Mouse (Mus musculus) megakaryocyte, embryonic 14.5 days (primary cell): Measurements from ENCODE around the gene Nkx2-5. TPM values are rescaled to one million over a fixed set of nuclear protein-coding genes. Genes with fewer than 3 reads are reported as not detected.

Experiments
- H3K27me3 ChIP-seq: replicated peaks from 2 replicates; pipeline ENCODE3; 2012; ENCODE audit warnings: inconsistent platforms
- H3K36me3 ChIP-seq: replicated peaks from 2 replicates; pipeline ENCODE3; 2012; ENCODE audit warnings: low read length, inconsistent platforms, mixed read lengths
- H3K4me1 ChIP-seq: 2 replicates; pipeline ENCODE4 v1.6.1; 2012; ENCODE audit warnings: inconsistent platforms
- H3K4me3 ChIP-seq: replicated peaks from 2 replicates; pipeline ENCODE3; 2012; ENCODE audit warnings: moderate library complexity, mild to moderate bottlenecking, inconsistent platforms
- H3K9me3 ChIP-seq: 2 replicates; pipeline ENCODE4 v1.6.1; 2012; ENCODE audit warnings: inconsistent platforms
- FLI1 ChIP-seq: IDR thresholded peaks from 2 replicates; pipeline ENCODE4 v1.6.1; 2012; ENCODE audit warnings: low read length, inconsistent platforms, mixed read lengths
- GATA1 ChIP-seq: IDR thresholded peaks from 3 replicates; pipeline ENCODE4 v1.6.1; 2012; ENCODE audit warnings: mixed read lengths, low read length, inconsistent platforms, borderline replicate concordance
- polyA plus RNA-seq: library from polyadenylated mRNA; stranded (reverse); fragments of >175 nt; gene quantifications from 2 replicates; pipeline ENCODE4 v1.2.3, GENCODE M21; 2012; ENCODE audit warnings: low replicate concordance; ENCODE audit not compliant: insufficient read depth

The Nkx2-5 gene
- polyA plus RNA-seq, 1 experiment: not detected

GRCm38 (mm10) chr17:26879235-26879634, 34.4 kb upstream of the Nkx2-5 start:
- Histone ChIP-seq H3K9me3 (0 out of 2 replicates have a peak, but pooled peaks cover 13% of the 10 kb centered on the region), H3K36me3 (peaks cover 18% of the 10 kb centered on the region), H3K4me1 (peaks cover 26% of the 10 kb centered on the region), H3K4me3 (no peak overlapping the region), H3K27me3 (peaks cover 7% of the 10 kb centered on the region)
- TF ChIP-seq FLI1: no peak
- no peak for TF ChIP-seq GATA1

DNA sequence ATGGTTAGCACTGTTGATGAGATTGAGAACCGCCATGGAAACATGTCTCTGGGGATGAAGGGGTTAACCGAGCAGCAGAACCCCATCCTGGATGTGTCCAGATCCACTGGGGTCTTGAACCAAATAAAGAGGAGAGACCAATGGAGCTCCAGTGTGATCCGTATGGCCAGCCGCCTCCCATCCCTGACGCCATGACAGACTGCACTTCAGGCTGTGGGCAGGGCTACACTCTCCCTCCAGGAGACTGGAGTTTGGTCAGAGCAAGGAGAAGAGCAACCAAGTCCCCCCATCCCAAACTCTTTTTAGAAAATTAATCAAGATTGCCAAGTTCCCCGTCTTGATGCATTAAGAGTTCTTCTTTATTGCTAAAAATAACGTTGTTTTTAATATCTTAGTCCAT, 33.1 kb upstream of the Nkx2-5 start:
- H3K36me3 ChIP-seq: peaks cover 18% of the 10 kb centered on the region
- no peak overlapping the region for H3K4me3 ChIP-seq
- peaks cover 14% of the 10 kb centered on the region for H3K4me1 ChIP-seq
- TF ChIP-seq GATA1 (no peak), FLI1 (no peak)
- H3K9me3 ChIP-seq: 0 out of 2 replicates have a peak, but pooled peaks cover 13% of the 10 kb centered on the region
- H3K27me3 ChIP-seq: peaks cover 13% of the 10 kb centered on the region

- no peak overlapping the region for H3K4me3 ChIP-seq
- peaks cover 21% of the 10 kb centered on the region for H3K27me3 ChIP-seq
- H3K9me3 ChIP-seq: 0 out of 2 replicates have a peak, but pooled peaks cover 4% of the 10 kb centered on the region
- H3K4me1 ChIP-seq: peaks cover 10% of the 10 kb centered on the region
- no peak for TF ChIP-seq FLI1
- no peak for TF ChIP-seq GATA1
- H3K36me3 ChIP-seq: no peaks in the 10 kb centered on the region
These were observed 29.7 kb upstream of the Nkx2-5 start for GRCm38 (mm10) chr17:26874542-26874941.

GRCm38 (mm10) chr17:26873502-26873901, 28.7 kb upstream of the Nkx2-5 start:
- peaks cover 8% of the 10 kb centered on the region for H3K4me1 ChIP-seq
- H3K9me3 ChIP-seq: 0 out of 2 replicates have a peak, but pooled peaks cover under 1% of the 10 kb centered on the region
- TF ChIP-seq FLI1 (no peak), GATA1 (no peak)
- no peaks in the 10 kb centered on the region for H3K36me3 ChIP-seq
- peaks cover 26% of the 10 kb centered on the region for H3K27me3 ChIP-seq
- no peak overlapping the region for H3K4me3 ChIP-seq

DNA sequence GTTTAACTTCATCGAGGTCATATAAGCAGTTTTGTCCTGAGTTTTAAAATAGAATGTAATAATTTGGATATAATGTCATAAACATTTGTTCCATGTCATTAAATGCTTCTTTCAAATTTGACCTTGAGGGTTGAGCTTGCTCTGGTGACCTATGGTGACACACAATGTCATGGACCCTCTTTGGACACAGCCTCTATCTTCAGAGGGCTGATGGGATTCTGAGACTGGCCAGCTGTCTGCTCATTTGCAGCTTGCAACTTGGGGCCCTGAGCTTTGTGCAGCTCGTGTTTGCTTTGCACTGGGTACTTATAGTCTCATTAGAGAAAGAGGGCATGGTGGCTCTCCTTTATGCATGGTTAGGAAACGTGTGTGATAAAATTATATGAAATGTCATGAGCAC, 28.1 kb upstream of the Nkx2-5 start:
- Histone ChIP-seq H3K27me3 (peaks cover 28% of the 10 kb centered on the region), H3K4me1 (peaks cover 8% of the 10 kb centered on the region), H3K36me3 (no peaks in the 10 kb centered on the region), H3K9me3 (no peaks in the 10 kb centered on the region), H3K4me3 (no peak overlapping the region)
- no peak for TF ChIP-seq FLI1
- no peak for TF ChIP-seq GATA1

DNA sequence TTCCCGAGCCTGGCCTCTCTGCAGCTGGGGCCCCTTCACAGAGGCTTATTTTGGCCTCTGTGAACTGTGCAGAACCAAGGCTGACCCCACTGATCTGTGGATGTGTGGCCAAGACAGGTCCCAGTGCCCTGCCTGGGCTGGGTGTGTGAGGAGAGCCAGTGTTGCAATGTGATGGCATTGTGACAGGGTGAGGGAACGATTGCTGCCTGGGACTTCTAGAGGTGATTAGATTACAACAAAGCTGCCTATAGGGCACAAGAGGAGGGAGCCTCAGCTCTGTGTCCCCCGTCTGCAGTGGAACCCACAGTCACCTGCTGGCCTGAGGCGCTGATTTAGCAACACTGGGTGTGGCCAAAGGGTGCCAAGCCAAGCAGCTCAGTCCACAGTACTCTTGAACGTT, 23.9 kb upstream of the Nkx2-5 start:
- H3K9me3 ChIP-seq: 0 out of 2 replicates have a peak, but pooled peaks cover 4% of the 10 kb centered on the region
- TF ChIP-seq GATA1: no peak
- TF ChIP-seq FLI1: no peak
- no peak overlapping the region for H3K4me3 ChIP-seq

DNA sequence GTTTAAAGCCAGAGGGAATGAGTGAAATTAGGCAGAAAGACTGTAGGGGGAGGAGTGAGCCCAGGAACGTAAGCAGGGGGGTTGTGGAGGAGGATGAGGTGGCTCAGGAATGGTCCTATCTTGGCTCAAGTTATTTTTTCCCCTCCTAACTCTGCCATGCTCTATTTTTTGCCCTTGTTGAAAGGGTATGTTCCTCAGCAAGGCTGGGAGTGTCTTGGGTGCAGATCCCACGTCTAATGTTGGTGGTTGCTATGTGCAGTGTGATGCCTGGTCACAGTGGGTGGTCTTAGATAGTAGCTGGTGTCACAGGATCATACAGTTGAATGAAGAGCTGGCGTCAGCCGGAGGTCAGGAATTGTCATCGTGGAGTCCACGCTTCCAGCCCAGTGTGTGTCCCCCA, 20.3 kb upstream of the Nkx2-5 start:
- H3K27me3 ChIP-seq: peaks cover 68% of the 10 kb centered on the region
- H3K4me3 ChIP-seq: no peak overlapping the region
- peaks cover 19% of the 10 kb centered on the region for H3K9me3 ChIP-seq
- H3K36me3 ChIP-seq: no peaks in the 10 kb centered on the region
- H3K4me1 ChIP-seq: peaks cover 8% of the 10 kb centered on the region
- TF ChIP-seq FLI1: no peak
- no peak for TF ChIP-seq GATA1

More for the DNA sequence above, 23.9 kb upstream of the Nkx2-5 start:
- peaks cover 8% of the 10 kb centered on the region for H3K4me1 ChIP-seq
- peaks cover 47% of the 10 kb centered on the region for H3K27me3 ChIP-seq
- H3K36me3 ChIP-seq: no peaks in the 10 kb centered on the region

DNA sequence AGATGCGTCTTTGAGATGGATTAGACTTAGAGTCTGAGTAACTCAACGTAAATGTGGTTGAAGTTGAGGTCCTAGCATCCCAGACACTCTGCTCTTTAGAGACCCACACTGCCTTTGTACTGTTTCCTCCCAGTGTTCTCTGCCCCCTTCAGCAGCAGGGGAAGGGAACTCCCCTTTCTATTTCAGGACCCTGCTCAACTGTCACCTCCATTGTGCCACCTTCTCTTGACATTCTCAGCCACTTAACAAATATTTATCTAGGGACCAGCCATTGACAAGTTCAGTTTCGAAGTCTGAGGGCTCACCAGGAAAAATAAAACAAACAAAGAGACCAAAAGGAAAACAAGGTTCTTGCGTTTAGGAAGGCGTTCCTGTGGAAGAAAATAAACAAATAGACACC, 19.5 kb upstream of the Nkx2-5 start:
- peaks cover 8% of the 10 kb centered on the region for H3K4me1 ChIP-seq
- no peak overlapping the region for H3K4me3 ChIP-seq
- H3K36me3 ChIP-seq: no peaks in the 10 kb centered on the region
- TF ChIP-seq FLI1 (no peak), GATA1 (no peak)
- H3K9me3 ChIP-seq: peaks cover 19% of the 10 kb centered on the region
- peaks cover 72% of the 10 kb centered on the region for H3K27me3 ChIP-seq

GRCm38 (mm10) chr17:26861793-26862192, 17.0 kb upstream of the Nkx2-5 start:
- Histone ChIP-seq H3K36me3 (no peaks in the 10 kb centered on the region), H3K27me3 (peaks cover 80% of the 10 kb centered on the region), H3K4me3 (no peak overlapping the region), H3K4me1 (peaks cover 8% of the 10 kb centered on the region), H3K9me3 (peaks cover 19% of the 10 kb centered on the region)
- TF ChIP-seq GATA1: no peak
- TF ChIP-seq FLI1: no peak

DNA sequence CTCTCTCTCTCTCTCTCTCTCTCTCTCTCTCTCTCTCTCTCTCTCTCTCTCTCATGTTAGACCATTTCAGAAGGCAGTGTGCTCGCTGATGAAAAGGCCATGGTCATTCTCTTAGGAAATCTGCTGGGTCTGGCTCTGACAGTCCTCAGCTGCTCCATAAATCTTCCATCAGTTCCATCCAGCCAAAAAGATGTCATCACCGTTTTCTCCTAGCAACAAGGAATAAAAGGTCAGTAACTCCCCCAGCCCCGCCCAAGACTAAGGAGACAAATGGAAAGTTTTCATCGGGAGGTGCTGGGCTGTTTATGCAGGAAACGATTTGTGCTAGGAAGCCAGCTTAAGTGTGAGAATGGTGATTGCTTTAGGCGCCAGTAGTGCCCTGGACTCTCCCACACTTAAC, 16.6 kb upstream of the Nkx2-5 start:
- Histone ChIP-seq H3K36me3 (no peaks in the 10 kb centered on the region), H3K9me3 (peaks cover 19% of the 10 kb centered on the region), H3K27me3 (peaks cover 80% of the 10 kb centered on the region), H3K4me1 (peaks cover 8% of the 10 kb centered on the region), H3K4me3 (no peak overlapping the region)
- TF ChIP-seq FLI1 (no peak), GATA1 (no peak)

DNA sequence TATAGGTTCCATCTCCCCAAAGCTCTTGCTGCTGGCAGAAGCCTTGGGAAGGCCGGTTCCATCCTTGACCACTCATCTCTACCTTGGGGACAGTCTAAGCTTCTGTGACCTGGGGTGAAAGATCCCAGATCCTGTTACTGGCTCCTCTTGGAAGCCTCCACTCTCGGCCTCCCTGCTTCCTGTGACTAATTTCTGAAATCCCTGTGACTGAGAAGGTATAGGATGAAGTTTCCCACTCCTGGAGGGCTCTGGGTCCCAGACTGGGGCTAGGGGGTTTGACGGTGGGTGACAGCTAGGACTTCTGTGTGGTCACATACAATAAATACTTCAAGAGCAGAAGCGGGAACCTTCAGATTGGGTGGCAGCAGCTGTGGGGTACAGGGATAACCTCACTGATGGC, 16.1 kb upstream of the Nkx2-5 start:
- peaks cover 83% of the 10 kb centered on the region for H3K27me3 ChIP-seq
- H3K36me3 ChIP-seq: no peaks in the 10 kb centered on the region
- H3K4me3 ChIP-seq: no peak overlapping the region
- TF ChIP-seq FLI1: no peak
- no peak for TF ChIP-seq GATA1
- peaks cover 8% of the 10 kb centered on the region for H3K4me1 ChIP-seq
- peaks cover 19% of the 10 kb centered on the region for H3K9me3 ChIP-seq
